Mouse (Mus musculus) embryonic fibroblast, embryonic 13.5 days (primary cell): ENCODE measurements at regions not wholly inside any gene's neighbourhood (a gene's known extent, or its start where the extent isn't known, plus 50 kb on each side); places are given as distances from the start of the nearest gene placed in this dataset.
"Not testable (repeated sequence)": the region's sequence is repeated elsewhere in the genome, so short reads cannot be mapped to it uniquely, and the experiment has no call there.

Source experiments
- H3K27ac ChIP-seq: 2 replicates; pipeline ENCODE4 v1.5.1; 2012; ENCODE audit warnings: low read length, control low read depth, inconsistent platforms; ENCODE audit not compliant: insufficient read depth
- H3K4me1 ChIP-seq: 2 replicates; pipeline ENCODE4 v1.6.1; 2011; ENCODE audit warnings: low read length; ENCODE audit not compliant: control insufficient read depth, insufficient read depth
- H3K4me3 ChIP-seq: 2 replicates; pipeline ENCODE4 v1.5.1; 2011; ENCODE audit warnings: mild to moderate bottlenecking, control low read depth, low read length; ENCODE audit not compliant: insufficient read depth
- CTCF ChIP-seq: IDR thresholded peaks from 2 replicates; pipeline ENCODE4 v1.5.1; 2011; ENCODE audit warnings: mild to moderate bottlenecking, control low read depth, low read length, moderate library complexity, borderline replicate concordance; ENCODE audit not compliant: insufficient read depth
- POLR2A ChIP-seq: IDR thresholded peaks from 2 replicates; pipeline ENCODE4 v1.6.1; 2011; ENCODE audit warnings: low read depth, mild to moderate bottlenecking, control low read depth, low read length, moderate library complexity

- H3K27ac ChIP-seq: no peak overlapping the region
- H3K4me3 ChIP-seq: no peak overlapping the region
- no peak for TF ChIP-seq CTCF
- no peak for TF ChIP-seq POLR2A
- H3K4me1 ChIP-seq: no peaks in the 10 kb centered on the region
Measured at GRCm38 (mm10) chr17:4024384-4024783, 328.3 kb upstream of the Nox3 start.

- no peaks in the 10 kb centered on the region for H3K4me1 ChIP-seq
- H3K4me3 ChIP-seq: no peak overlapping the region
- no peak overlapping the region for H3K27ac ChIP-seq
- no peak for TF ChIP-seq POLR2A
Measured at GRCm38 (mm10) chr17:4029202-4029601, 333.1 kb upstream of the Nox3 start.

DNA sequence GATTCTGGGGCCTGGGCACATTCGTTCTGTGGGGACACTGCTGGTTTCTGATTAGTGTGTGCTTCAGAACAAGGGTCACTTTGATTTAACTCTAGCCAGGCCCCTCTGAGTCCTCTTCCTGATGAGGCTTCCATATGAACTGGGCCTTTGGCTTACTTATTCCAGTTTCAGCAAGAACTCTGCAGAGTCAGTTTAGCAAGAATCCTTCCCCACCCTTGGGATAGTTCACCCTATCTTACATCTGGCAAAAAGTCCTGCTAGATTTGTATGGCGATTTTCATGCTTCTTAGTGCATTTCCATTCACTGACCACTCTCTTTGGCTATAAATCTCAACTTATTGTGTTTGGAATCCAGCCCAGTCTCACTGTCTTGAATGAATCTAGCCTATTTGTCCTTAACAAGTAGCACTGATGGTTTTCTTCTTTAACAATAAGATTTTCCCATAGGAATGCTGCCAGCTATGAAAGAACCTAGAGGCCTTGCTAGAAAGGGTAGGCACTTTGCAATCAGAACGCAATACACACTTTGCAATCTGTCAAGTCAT lies 338.8 kb upstream of the Nox3 start:
- H3K4me1 ChIP-seq: no peaks in the 10 kb centered on the region
- H3K27ac ChIP-seq: no peak overlapping the region
- H3K4me3 ChIP-seq: no peak overlapping the region
- TF ChIP-seq POLR2A: no peak
- no peak for TF ChIP-seq CTCF

- no peak overlapping the region for H3K27ac ChIP-seq
- H3K4me3 ChIP-seq: no peak overlapping the region
- TF ChIP-seq CTCF (no peak), POLR2A (no peak)
- no peaks in the 10 kb centered on the region for H3K4me1 ChIP-seq
Measured at GRCm38 (mm10) chr17:4040104-4040664, 344.1 kb upstream of the Nox3 start.

GRCm38 (mm10) chr17:4060186-4060585 lies 364.1 kb upstream of the Nox3 start:
- H3K4me3 ChIP-seq, H3K27ac ChIP-seq, H3K4me1 ChIP-seq: not testable (repeated sequence)

GRCm38 (mm10) chr17:4073381-4073780 lies 377.3 kb upstream of the Nox3 start:
- H3K27ac ChIP-seq: no peak overlapping the region
- TF ChIP-seq CTCF (no peak), POLR2A (no peak)
- no peaks in the 10 kb centered on the region for H3K4me1 ChIP-seq
- no peak overlapping the region for H3K4me3 ChIP-seq

DNA sequence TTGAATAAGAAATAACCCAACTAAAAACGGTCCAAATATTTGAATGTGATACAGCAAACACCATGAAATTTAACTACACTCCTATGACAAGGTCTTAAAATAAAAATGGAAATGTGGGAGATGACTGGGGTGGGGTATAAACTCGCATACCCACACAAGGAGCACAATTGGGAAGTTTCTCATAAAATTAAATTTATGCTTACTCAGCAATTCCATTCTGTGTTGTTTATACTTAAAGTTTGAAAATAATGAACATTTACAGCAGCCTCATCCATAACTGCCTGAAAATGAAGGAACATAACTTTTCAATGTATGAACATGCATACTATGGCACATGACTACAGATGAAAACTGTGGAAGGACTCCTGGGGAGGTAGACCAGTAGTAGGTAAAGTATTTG lies 384.5 kb upstream of the Nox3 start:
- Histone ChIP-seq H3K27ac (no peak overlapping the region), H3K4me1 (no peaks in the 10 kb centered on the region), H3K4me3 (no peak overlapping the region)
- TF ChIP-seq CTCF (no peak), POLR2A (no peak)

GRCm38 (mm10) chr17:4094621-4095020 lies 398.6 kb upstream of the Nox3 start:
- TF ChIP-seq POLR2A: no peak
- TF ChIP-seq CTCF: no peak
- Histone ChIP-seq H3K4me1 (no peaks in the 10 kb centered on the region), H3K27ac (no peak overlapping the region), H3K4me3 (no peak overlapping the region)

DNA sequence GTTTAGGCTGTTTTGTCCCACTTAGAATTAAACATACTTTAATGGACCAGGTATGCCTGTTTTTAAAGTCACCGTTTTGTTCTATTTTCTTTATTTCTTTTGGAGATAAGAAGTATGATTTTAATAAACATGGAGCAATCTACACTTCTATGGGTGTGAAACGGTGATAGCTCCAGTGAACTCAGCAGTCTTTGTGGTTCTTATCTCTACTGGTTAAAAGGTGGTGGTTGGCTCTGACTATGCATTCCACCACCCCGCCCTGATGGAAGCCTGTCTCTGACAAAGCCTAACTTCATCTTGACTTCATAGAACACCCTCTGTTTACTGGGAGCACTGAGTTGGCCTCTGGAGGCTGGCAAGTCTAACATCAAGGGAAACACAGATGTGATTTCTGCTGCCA lies 407.3 kb upstream of the Nox3 start:
- Histone ChIP-seq H3K4me1 (no peaks in the 10 kb centered on the region), H3K4me3 (no peak overlapping the region), H3K27ac (no peak overlapping the region)
- TF ChIP-seq CTCF (no peak), POLR2A (no peak)

- H3K4me1 ChIP-seq: no peaks in the 10 kb centered on the region
- H3K4me3 ChIP-seq: no peak overlapping the region
- no peak for TF ChIP-seq POLR2A
- TF ChIP-seq CTCF: peak; percentile 22; the same call in 1 of the 2 replicates
- H3K27ac ChIP-seq: no peak overlapping the region
Measured at GRCm38 (mm10) chr17:4109263-4109662, 413.2 kb upstream of the Nox3 start.

DNA sequence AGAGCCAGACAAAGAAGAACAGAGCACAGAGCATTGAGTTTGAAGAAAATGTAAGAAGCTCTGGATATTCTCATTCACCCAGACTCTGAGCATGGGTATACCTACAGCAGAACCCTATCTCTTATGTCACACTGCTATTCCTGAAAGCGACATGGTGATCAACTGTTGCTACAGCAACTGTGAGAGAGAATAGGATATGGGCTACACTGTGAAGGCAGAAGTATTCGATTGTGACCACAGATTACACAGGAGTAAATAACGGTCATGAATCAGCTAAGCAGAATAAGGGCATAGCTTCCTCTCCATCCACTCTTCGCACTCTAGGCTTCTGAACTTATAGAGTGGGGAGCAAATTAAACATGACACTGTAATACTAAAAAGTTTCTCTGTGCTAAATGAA lies 417.0 kb upstream of the Nox3 start:
- TF ChIP-seq POLR2A: no peak
- TF ChIP-seq CTCF: no peak
- no peak overlapping the region for H3K27ac ChIP-seq
- no peaks in the 10 kb centered on the region for H3K4me1 ChIP-seq
- H3K4me3 ChIP-seq: no peak overlapping the region
